Mouse (Mus musculus): Measurements from ENCODE around the gene Flt3l.

- no peak for TF ChIP-seq CTCF (IDR thresholded peaks at IDR 0.05; ENCODE audit: control insufficient read depth, insufficient read depth, insufficient read length)
- no peak for TF ChIP-seq MYOG (IDR thresholded peaks at IDR 0.05; ENCODE audit: control insufficient read depth, extremely low read depth, insufficient read length)
- no peak for TF ChIP-seq FOSL1 (IDR thresholded peaks at IDR 0.05; ENCODE audit: insufficient read depth, low read length, poor library complexity, severe bottlenecking)
- no peak for TF ChIP-seq MYOD1 (IDR thresholded peaks at IDR 0.05; ENCODE audit: control insufficient read depth, insufficient read length, low read depth)
Measured at GRCm38 (mm10) chr7:45123186-45123570, 13.1 kb downstream of the Flt3l start.
